Mouse (Mus musculus) MEL (cell line): ENCODE data around the gene Vps13c. TPM values are rescaled to one million over a fixed set of nuclear protein-coding genes. Genes with fewer than 3 reads are reported as not detected.

Experiments used
- DNase-seq: peaks from one replicate; pipeline ENCODE4 v3.0.0; 2011; ENCODE audit warnings: low read depth, low spot score
- H3K27ac ChIP-seq: 2 replicates; pipeline ENCODE4 v1.5.1; 2012; ENCODE audit warnings: low read depth, mild to moderate bottlenecking, control low read depth, low read length, moderate library complexity; ENCODE audit not compliant: control insufficient read depth
- H3K27me3 ChIP-seq, 2 experiments: fragments of 150-350 bp in 1 of 2; sonication (generic) in 1 of 2; 2 replicates each; pipeline ENCODE4 v1.6.1; 2012; ENCODE audit warnings: low read length in 2 of 2, mild to moderate bottlenecking in 2 of 2, improper control_type of control experiment in 1 of 2, moderate library complexity in 1 of 2; ENCODE audit not compliant: insufficient read depth in 2 of 2, control insufficient read depth in 1 of 2
- H3K36me3 ChIP-seq, 2 experiments: 2 replicates each; pipeline ENCODE4 v1.6.1; 2012 to 2014; ENCODE audit warnings: low read length in 2 of 2, improper control_type of control experiment in 1 of 2, inconsistent platforms in 1 of 2, mild to moderate bottlenecking in 1 of 2; ENCODE audit not compliant: insufficient read depth in 2 of 2, control insufficient read depth in 1 of 2
- H3K4me1 ChIP-seq, 2 experiments: fragments of 150-350 bp in 1 of 2; sonication (generic) in 1 of 2; 2 replicates each; pipeline ENCODE4 v1.6.1; 2012; ENCODE audit warnings: low read length in 2 of 2, improper control_type of control experiment in 1 of 2, mild to moderate bottlenecking in 1 of 2; ENCODE audit not compliant: insufficient read depth in 2 of 2, control insufficient read depth in 1 of 2
- H3K4me3 ChIP-seq, 2 experiments: fragments of 150-350 bp in 1 of 2; sonication (generic) in 1 of 2; 2 replicates each; pipeline ENCODE4 v1.5.1; 2012; ENCODE audit warnings: low read depth in 2 of 2, low read length in 2 of 2, mild to moderate bottlenecking in 2 of 2, moderate library complexity in 2 of 2, control low read depth in 1 of 2, improper control_type of control experiment in 1 of 2; ENCODE audit not compliant: control insufficient read depth in 1 of 2, insufficient read depth in 1 of 2
- H3K79me2 ChIP-seq: 2 replicates; pipeline ENCODE4 v1.6.1; 2012; ENCODE audit warnings: mild to moderate bottlenecking, low read length, moderate library complexity; ENCODE audit not compliant: control insufficient read depth, poor library complexity, insufficient read depth
- H3K9ac ChIP-seq: 2 replicates; pipeline ENCODE4 v1.6.1; 2012; ENCODE audit warnings: low read depth, mild to moderate bottlenecking, control low read depth, low read length, moderate library complexity; ENCODE audit not compliant: control insufficient read depth, poor library complexity, severe bottlenecking
- H3K9me3 ChIP-seq: fragments of 150-350 bp; sonication (generic); replicated peaks from 2 replicates; pipeline ENCODE4 v1.6.1; 2012; ENCODE audit warnings: mild to moderate bottlenecking, low read length, improper control_type of control experiment, moderate library complexity; ENCODE audit not compliant: insufficient read depth
- CTCF ChIP-seq, 3 experiments: IDR thresholded peaks in 2 of 3; conservative IDR thresholded peaks in 1 of 3; 2 replicates each; pipeline ENCODE4 v1.5.1; 2011 to 2012; ENCODE audit warnings: low read length in 3 of 3, low read depth in 2 of 3, mild to moderate bottlenecking in 2 of 3, improper control_type of control experiment in 1 of 3, inconsistent platforms in 1 of 3, mixed read lengths in 1 of 3, moderate library complexity in 1 of 3; ENCODE audit not compliant: control insufficient read depth in 1 of 3, insufficient read depth in 1 of 3, poor library complexity in 1 of 3, severe bottlenecking in 1 of 3
- ELF1 ChIP-seq: IDR thresholded peaks from 2 replicates; pipeline ENCODE4 v1.6.1; 2014; ENCODE audit warnings: low read depth, mild to moderate bottlenecking, inconsistent platforms, low read length, improper control_type of control experiment, moderate library complexity
- GATA1 ChIP-seq: IDR thresholded peaks from 2 replicates; pipeline ENCODE4 v1.6.1; 2011; ENCODE audit warnings: low read depth, low read length, improper control_type of control experiment
- MAFK ChIP-seq: IDR thresholded peaks from 2 replicates; pipeline ENCODE4 v1.6.1; 2011; ENCODE audit warnings: low read depth, mild to moderate bottlenecking, low read length, improper control_type of control experiment, borderline replicate concordance
- MAX ChIP-seq: IDR thresholded peaks from 2 replicates; pipeline ENCODE4 v1.6.1; 2011; ENCODE audit warnings: low read length, improper control_type of control experiment
- MEF2A ChIP-seq: IDR thresholded peaks from 2 replicates; pipeline ENCODE4 v1.6.1; 2014; ENCODE audit warnings: low read depth, mild to moderate bottlenecking, inconsistent platforms, low read length, improper control_type of control experiment; ENCODE audit not compliant: poor library complexity, insufficient replicate concordance, severe bottlenecking; ENCODE audit errors: extremely low read depth
- MXI1 ChIP-seq: IDR thresholded peaks from 2 replicates; pipeline ENCODE4 v1.6.1; 2011; ENCODE audit warnings: mild to moderate bottlenecking, low read depth, low read length, improper control_type of control experiment
- MYB ChIP-seq: IDR thresholded peaks from 2 replicates; pipeline ENCODE4 v1.6.1; 2011; ENCODE audit warnings: mild to moderate bottlenecking, low read depth, low read length, improper control_type of control experiment
- MYC ChIP-seq: IDR thresholded peaks from 2 replicates; pipeline ENCODE4 v1.6.1; 2011; ENCODE audit warnings: low read depth, mild to moderate bottlenecking, low read length, improper control_type of control experiment, moderate library complexity
- POLR2A ChIP-seq, 2 experiments: IDR thresholded peaks; 2 replicates each; pipeline ENCODE4 v1.6.1; 2011 to 2012; ENCODE audit warnings: low read length in 2 of 2, mild to moderate bottlenecking in 2 of 2, control low read depth in 1 of 2, improper control_type of control experiment in 1 of 2, low read depth in 1 of 2, moderate library complexity in 1 of 2; ENCODE audit not compliant: control insufficient read depth in 1 of 2, insufficient read depth in 1 of 2, poor library complexity in 1 of 2
- RAD21 ChIP-seq: IDR thresholded peaks from 2 replicates; pipeline ENCODE4 v1.6.1; 2011; ENCODE audit warnings: mild to moderate bottlenecking, low read depth, low read length, improper control_type of control experiment
- SMC3 ChIP-seq: IDR thresholded peaks from 2 replicates; pipeline ENCODE4 v1.6.1; 2011; ENCODE audit warnings: low read depth, low read length, improper control_type of control experiment
- TAL1 ChIP-seq: IDR thresholded peaks from 2 replicates; pipeline ENCODE4 v1.6.1; 2012; ENCODE audit warnings: mild to moderate bottlenecking, inconsistent platforms, low read length, moderate library complexity, mixed read lengths
- TBP ChIP-seq: IDR thresholded peaks from 2 replicates; pipeline ENCODE4 v1.8.0; 2011; ENCODE audit warnings: low read depth, low read length, improper control_type of control experiment
- TCF12 ChIP-seq: IDR thresholded peaks from 2 replicates; pipeline ENCODE4 v1.6.1; 2014; ENCODE audit warnings: low read depth, mild to moderate bottlenecking, inconsistent platforms, low read length, improper control_type of control experiment, moderate library complexity
- USF2 ChIP-seq, 2 experiments: IDR thresholded peaks; 2 replicates each; pipeline ENCODE4 v1.6.1; 2011 to 2012; ENCODE audit warnings: improper control_type of control experiment in 2 of 2, low read length in 2 of 2, borderline replicate concordance in 1 of 2, inconsistent platforms in 1 of 2, low read depth in 1 of 2, mild to moderate bottlenecking in 1 of 2; ENCODE audit not compliant: insufficient read depth in 1 of 2
- ZC3H11A ChIP-seq: IDR thresholded peaks from 2 replicates; pipeline ENCODE4 v1.6.1; 2012; ENCODE audit warnings: low read depth, mild to moderate bottlenecking, inconsistent platforms, low read length, improper control_type of control experiment
- ZKSCAN1 ChIP-seq: IDR thresholded peaks from 2 replicates; pipeline ENCODE4 v1.6.1; 2012; ENCODE audit warnings: low read depth, mild to moderate bottlenecking, inconsistent platforms, low read length, improper control_type of control experiment, moderate library complexity
- ZNF384 ChIP-seq: IDR thresholded peaks from 2 replicates; pipeline ENCODE4 v1.6.1; 2012; ENCODE audit warnings: low read depth, mild to moderate bottlenecking, inconsistent platforms, low read length, improper control_type of control experiment
- polyA plus RNA-seq, 2 experiments: library from polyadenylated mRNA; stranded (reverse) in 1 of 2; unstranded in 1 of 2; fragments of >175 nt in 1 of 2; fragments of >200 nt in 1 of 2; gene quantifications; 2 replicates each; pipeline versions ENCODE4 v1.2.1 to v1.2.4; 2012; ENCODE audit warnings: low replicate concordance in 2 of 2, low read depth in 1 of 2; ENCODE audit not compliant: insufficient read length in 2 of 2, insufficient read depth in 1 of 2, missing spikeins in 1 of 2
- total RNA-seq: library from RNA; depleted of rRNA; stranded (reverse); fragments of 300-350 nt; gene quantifications from 2 replicates; pipeline ENCODE4 v1.2.3, GENCODE M21; 2012

Vps13c gene
- total and polyA plus RNA-seq, 3 experiments, result 14.6 to 28.3 TPM; not detected in 1

- no peaks in the 10 kb centered on the region for H3K79me2 ChIP-seq
- no peaks in the 10 kb centered on the region for H3K27me3 ChIP-seq
Measured at GRCm38 (mm10) chr9:68020776-68021365, 180.7 kb downstream of the Vps13c start.

GRCm38 (mm10) chr9:68022311-68023043 lies 182.3 kb downstream of the Vps13c start:
- no peak for DNase-seq
- H3K9me3 ChIP-seq, result no peaks in the 10 kb centered on the region

More at GRCm38 (mm10) chr9:68020776-68021365, 180.7 kb downstream of the Vps13c start:
- no peaks in the 10 kb centered on the region for H3K36me3 ChIP-seq
- TF ChIP-seq CTCF (IDR thresholded peaks at IDR 0.05 in 2 of 3, conservative IDR thresholded peaks at IDR 0.05 in 1 of 3; ENCODE audit: control insufficient read depth in 1 of 3, insufficient read depth in 1 of 3, low read depth in 2 of 3, low read length in 3 of 3, poor library complexity in 1 of 3, severe bottlenecking in 1 of 3), result no peak
- TF ChIP-seq MAFK, result no peak
- no peak for TF ChIP-seq MXI1
- TF ChIP-seq POLR2A (IDR thresholded peaks at IDR 0.05; ENCODE audit: control insufficient read depth in 1 of 2, insufficient read depth in 1 of 2, low read depth in 1 of 2, low read length in 2 of 2, poor library complexity in 1 of 2), result no peak
- no peak for TF ChIP-seq RAD21
- no peak for TF ChIP-seq MYB
- TF ChIP-seq MYC, result no peak
- TF ChIP-seq TAL1, result no peak
- no peak for TF ChIP-seq ZNF384
- no peak for TF ChIP-seq SMC3
- TF ChIP-seq TCF12, result no peak
- no peaks in the 10 kb centered on the region for H3K4me1 ChIP-seq
- no peak overlapping the region for H3K4me3 ChIP-seq
- H3K9ac ChIP-seq, result no peak overlapping the region
- no peaks in the 10 kb centered on the region for H3K9me3 ChIP-seq
- no peak for DNase-seq
- no peak overlapping the region for H3K27ac ChIP-seq

More at GRCm38 (mm10) chr9:68022311-68023043, 182.3 kb downstream of the Vps13c start:
- Histone ChIP-seq H3K79me2 (no peaks in the 10 kb centered on the region), H3K27me3 (no peaks in the 10 kb centered on the region), H3K27ac (no peak overlapping the region), H3K4me3 (no peak overlapping the region), H3K4me1 (no peaks in the 10 kb centered on the region), H3K9ac (no peak overlapping the region), H3K36me3 (no peaks in the 10 kb centered on the region)
- TF ChIP-seq MAX (no peak), ELF1 (no peak), ZKSCAN1 (no peak), USF2 (IDR thresholded peaks at IDR 0.05; ENCODE audit: borderline replicate concordance in 1 of 2, insufficient read depth in 1 of 2, low read depth in 1 of 2, low read length in 2 of 2) (no peak), MYC (no peak), ZC3H11A (no peak), GATA1 (no peak), TBP (no peak), ZNF384 (no peak), MEF2A (no peak), RAD21 (no peak)
